Mouse (Mus musculus) cerebellum, postnatal 36 days (tissue): ENCODE data around the gene Gm7970.
"Not testable (repeated sequence)": the region's sequence is repeated elsewhere in the genome, so short reads cannot be mapped to it uniquely, and the experiment has no call there.

Experiments
- DNase-seq, 2 experiments: peaks; one replicate each; pipeline ENCODE4 v3.0.0; 2021 to 2022; ENCODE audit warnings: mixed read lengths in 2 of 2

The Gm7970 gene

GRCm38 (mm10) chr14:41555483-41555882 lies at the start of gene Gm7970:
Gene Gm7970 (minus strand): TSS chr14:41555583.
- DNase-seq = not testable (repeated sequence)

GRCm38 (mm10) chr14:41600935-41601334 lies 45.6 kb upstream of the Gm7970 start:
- not testable (repeated sequence) for DNase-seq

DNA sequence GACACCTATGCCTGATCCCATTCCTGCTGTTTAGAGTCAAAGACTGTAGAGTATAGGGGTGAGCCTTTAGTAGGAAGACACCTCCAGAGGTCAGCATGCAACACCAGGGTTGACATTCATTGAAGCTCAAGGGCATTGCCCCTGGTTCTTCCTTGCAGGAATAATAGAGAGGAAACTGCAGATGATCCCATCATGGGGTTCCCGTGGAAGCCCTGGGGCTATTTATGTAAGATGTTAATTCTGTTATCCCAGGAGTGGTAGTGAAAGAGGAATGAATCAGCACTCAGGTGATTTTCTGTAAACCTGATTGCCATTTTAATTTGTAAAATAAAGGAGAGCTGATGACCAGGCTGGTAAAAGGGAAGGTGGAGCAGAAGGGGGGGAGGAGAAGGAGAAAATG lies 31.0 kb upstream of the Gm7970 start:
- not testable (repeated sequence) for DNase-seq

GRCm38 (mm10) chr14:41572911-41573310 lies 17.5 kb upstream of the Gm7970 start, which contains the start of gene 1700049E17Rik2:
Gene 1700049E17Rik2 (plus strand): TSS chr14:41573211.
- DNase-seq = not testable (repeated sequence)

GRCm38 (mm10) chr14:41524695-41525094 lies 30.7 kb downstream of the Gm7970 start:
- not testable (repeated sequence) for DNase-seq

- not testable (repeated sequence) for DNase-seq
These were observed 34.7 kb downstream of the Gm7970 start for GRCm38 (mm10) chr14:41520683-41521082.
